22 mouse cellular contexts compared by ENCODE assay signal in the genomic region with DNA sequence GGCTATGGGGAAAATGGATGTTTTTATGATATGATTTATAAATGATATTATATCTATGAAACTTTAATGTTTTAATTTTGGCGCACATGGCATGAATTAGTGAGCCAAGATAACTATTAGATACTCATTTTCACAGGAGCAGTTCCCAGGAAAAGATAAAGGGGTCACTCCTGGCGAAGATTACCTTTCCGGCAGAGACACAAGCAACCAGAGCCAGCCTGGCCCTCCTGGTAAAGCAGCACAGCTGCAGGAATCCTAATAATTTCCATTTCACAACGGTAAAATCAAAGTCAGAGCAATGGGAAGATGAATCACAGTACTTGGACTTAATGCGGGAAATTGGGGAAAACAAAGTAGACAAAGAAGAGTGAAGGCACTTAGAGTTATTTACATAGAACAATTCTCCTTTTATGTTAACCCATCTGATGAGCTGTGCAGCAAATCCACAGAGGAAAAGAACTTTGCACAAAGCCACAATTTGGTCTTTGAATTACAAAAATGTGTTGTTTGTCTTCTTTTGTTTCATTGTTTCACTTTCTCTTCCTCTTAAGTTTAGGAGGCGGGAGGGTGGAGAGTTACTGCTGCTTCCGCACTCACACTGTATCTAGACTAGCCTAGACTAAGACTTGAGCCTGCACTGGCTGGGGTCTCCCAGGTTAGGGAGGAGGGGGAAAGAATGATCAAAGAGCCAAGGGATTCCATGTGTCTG.
DNase-seq lines count a peak whose midpoint lies in the region; ATAC-seq and TF ChIP-seq lines count a peak whose summit lies in the region.
"Had no signal": no experiment of that assay in that cellular context is flagged by ENCODE, and none has a peak within 500 bp of the region (broad histone marks: within the 10 kb centered on the region; RNA-seq: fewer than 3 reads in every experiment).

No protein-coding gene starts in this region.

- 62% methylated on average over 7 of the region's 7 CpGs for WGBS in spleen, adult 2 months
- WGBS in hindbrain, embryonic 10.5 days = 69% methylated on average over 7 of the region's 7 CpGs
- WGBS in forebrain, embryonic 12.5 days = 60% methylated on average over 7 of the region's 7 CpGs

- peaks cover 24% of the 10 kb centered on the region for H3K4me1 ChIP-seq in spleen, adult 2 months (ENCODE audit: control insufficient read depth, insufficient read depth, insufficient read length)
- peaks cover 35% of the 10 kb centered on the region for H3K4me1 ChIP-seq in hindbrain, embryonic 10.5 days (replicated peaks)
- peaks cover 9% of the 10 kb centered on the region for H3K4me1 ChIP-seq in forebrain, embryonic 12.5 days
- H3K4me1 ChIP-seq: liver, embryonic 13.5 days; lung, embryonic 15.5 days had no signal

- no peaks in the 10 kb centered on the region for H3K9me3 ChIP-seq in hindbrain, embryonic 10.5 days
- no peaks in the 10 kb centered on the region for H3K9me3 ChIP-seq in forebrain, embryonic 12.5 days
- H3K9me3 ChIP-seq: embryonic facial prominence, embryonic 15.5 days; G1E; limb, embryonic 10.5 days; liver, embryonic 13.5 days; lung, embryonic 15.5 days; megakaryocyte, embryonic 14.5 days; midbrain, embryonic 15.5 days; neural tube, embryonic 12.5 days had no signal

- peak in 1 of 2 experiments; percentile 25 for DNase-seq in spleen, adult 2 months (ENCODE audit: low read depth in 1 of 2, low spot score in 2 of 2)
- no peak for DNase-seq in spleen, adult 12 weeks (ENCODE audit: low spot score)
- DNase-seq in splenic B cell, adult 2 months (ENCODE audit: low read depth, low spot score) = peak; percentile 47
- DNase-seq in adrenal gland, adult 2 months = no peak
- DNase-seq in hindbrain, embryonic 10.5 days (ENCODE audit: low spot score) = no peak
- DNase-seq: adrenal gland, postnatal 14 days; cerebellum, adult 9-10 months; embryo, embryonic 11 days; heart, postnatal 4 days; liver, embryonic 13.5 days; right cerebral cortex, postnatal 14 days had no signal

- no peaks in the 10 kb centered on the region for H3K36me3 ChIP-seq in spleen, adult 2 months (ENCODE audit: control insufficient read depth, insufficient read depth, low read length)
- no peaks in the 10 kb centered on the region for H3K36me3 ChIP-seq in splenic B cell, adult 2 months (ENCODE audit: control insufficient read depth, insufficient read depth, low read length, poor library complexity, severe bottlenecking)
- no peaks in the 10 kb centered on the region for H3K36me3 ChIP-seq in hindbrain, embryonic 10.5 days
- no peaks in the 10 kb centered on the region for H3K36me3 ChIP-seq in forebrain, embryonic 12.5 days (replicated peaks)
- H3K36me3 ChIP-seq: embryonic facial prominence, embryonic 15.5 days; limb, embryonic 10.5 days; liver, embryonic 13.5 days; lung, embryonic 15.5 days; midbrain, embryonic 15.5 days; neural tube, embryonic 12.5 days had no signal

- H3K27me3 ChIP-seq in spleen, adult 2 months (ENCODE audit: control insufficient read depth, insufficient read depth, low read length) = no peaks in the 10 kb centered on the region
- no peaks in the 10 kb centered on the region for H3K27me3 ChIP-seq in splenic B cell, adult 2 months (ENCODE audit: control insufficient read depth, insufficient read depth, low read length, poor library complexity, severe bottlenecking)
- no peaks in the 10 kb centered on the region for H3K27me3 ChIP-seq in hindbrain, embryonic 10.5 days (ENCODE audit: insufficient read depth, poor library complexity, severe bottlenecking)
- no peaks in the 10 kb centered on the region; the same call in 1 of the 2 replicates for H3K27me3 ChIP-seq in forebrain, embryonic 12.5 days
- H3K27me3 ChIP-seq: embryonic facial prominence, embryonic 15.5 days; liver, embryonic 13.5 days; lung, embryonic 15.5 days; megakaryocyte, embryonic 14.5 days; midbrain, embryonic 15.5 days; neural tube, embryonic 12.5 days had no signal

- H3K4me3 ChIP-seq in spleen, adult 2 months (ENCODE audit: extremely low read depth, insufficient read depth, insufficient read length) = no peak overlapping the region; the same call in 1 of the 2 replicates
- no peak overlapping the region for H3K4me3 ChIP-seq in hindbrain, embryonic 10.5 days
- H3K4me3 ChIP-seq in forebrain, embryonic 12.5 days (replicated peaks) = no peak overlapping the region
- H3K4me3 ChIP-seq: embryonic facial prominence, embryonic 15.5 days; limb, embryonic 10.5 days; liver, embryonic 13.5 days; lung, embryonic 15.5 days; megakaryocyte, embryonic 14.5 days; midbrain, embryonic 15.5 days; neural tube, embryonic 12.5 days had no signal

- peak overlapping the region; percentile 69 for H3K27ac ChIP-seq in spleen, adult 2 months (ENCODE audit: insufficient read depth, low read length)
- no peak overlapping the region for H3K27ac ChIP-seq in hindbrain, embryonic 10.5 days
- no peak overlapping the region for H3K27ac ChIP-seq in forebrain, embryonic 12.5 days
- H3K27ac ChIP-seq: embryonic facial prominence, embryonic 15.5 days; limb, embryonic 10.5 days; liver, embryonic 13.5 days; lung, embryonic 15.5 days; midbrain, embryonic 15.5 days; neural tube, embryonic 12.5 days had no signal

- no peak overlapping the region for H3K4me2 ChIP-seq in forebrain, embryonic 12.5 days
- H3K4me2 ChIP-seq: embryonic facial prominence, embryonic 15.5 days; liver, embryonic 13.5 days; lung, embryonic 15.5 days; midbrain, embryonic 15.5 days; neural tube, embryonic 12.5 days had no signal

- TF ChIP-seq CTCF in spleen, adult 2 months (IDR thresholded peaks at IDR 0.05; ENCODE audit: extremely low read depth, insufficient read depth, insufficient read length, insufficient replicate concordance) = no peak

- no peak for TF ChIP-seq POLR2A in spleen, adult 2 months (IDR thresholded peaks at IDR 0.05; ENCODE audit: low read depth, low read length)

- H3K9ac ChIP-seq in forebrain, embryonic 12.5 days = no peak overlapping the region
- H3K9ac ChIP-seq: embryonic facial prominence, embryonic 15.5 days; liver, embryonic 13.5 days; lung, embryonic 15.5 days; midbrain, embryonic 15.5 days; neural tube, embryonic 12.5 days had no signal

- ATAC-seq in activated CD4-positive, CD25-positive, alpha-beta regulatory T cell, adult 4 months = peak; percentile 84
- ATAC-seq in inflammation-experienced regulatory T-cells, adult 6 months = peak; percentile 89
- ATAC-seq in forebrain, embryonic 12.5 days (ENCODE audit: low FRiP score) = no peak
- ATAC-seq: intestine, postnatal 0 days; midbrain, embryonic 15.5 days had no signal
